Mouse (Mus musculus): Measurements from ENCODE around the gene Kctd8.

- TF ChIP-seq POLR2A (IDR thresholded peaks at IDR 0.05; ENCODE audit: low read depth, low read length) (no peak), CTCF (conservative IDR thresholded peaks at IDR 0.05; ENCODE audit: insufficient read depth, insufficient read length, low read depth, low read length) (no peak)
Measured at GRCm38 (mm10) chr5:69327561-69327960, 13.9 kb downstream of the Kctd8 start.

Data from kidney, adult 2 months (tissue).